21 mouse cellular contexts compared by ENCODE assay signal in genomic region chr10:117591766-117592165, GRCm38 (mm10). TPM values are rescaled to one million over a fixed set of nuclear protein-coding genes. Genes with fewer than 3 reads are reported as not detected.
DNase-seq lines count a peak whose midpoint lies in the region; ATAC-seq lines count a peak whose summit lies in the region.
"Had no signal": no experiment of that assay in that cellular context is flagged by ENCODE, and none has a peak within 500 bp of the region (broad histone marks: within the 10 kb centered on the region; RNA-seq: fewer than 3 reads in every experiment).

No protein-coding gene starts in this region.

- no peaks in the 10 kb centered on the region for H3K36me3 ChIP-seq in lung, embryonic 16.5 days (ENCODE audit: control insufficient read depth, insufficient read depth, low read length)
- H3K36me3 ChIP-seq in limb, embryonic 13.5 days = no peaks in the 10 kb centered on the region
- H3K36me3 ChIP-seq in liver, embryonic 11.5 days (ENCODE audit: control insufficient read depth, insufficient read depth, low read length) = no peaks in the 10 kb centered on the region
- H3K36me3 ChIP-seq: forebrain, embryonic 12.5 days had no signal

- H3K9me3 ChIP-seq in lung, embryonic 16.5 days (ENCODE audit: control insufficient read depth, low read length) = no peaks in the 10 kb centered on the region
- H3K9me3 ChIP-seq in limb, embryonic 13.5 days = no peaks in the 10 kb centered on the region
- no peaks in the 10 kb centered on the region for H3K9me3 ChIP-seq in liver, embryonic 11.5 days (ENCODE audit: control insufficient read depth, low read length)
- H3K9me3 ChIP-seq: forebrain, embryonic 12.5 days had no signal

- no peak overlapping the region for H3K4me3 ChIP-seq in lung, embryonic 16.5 days (ENCODE audit: low read length)
- no peak overlapping the region for H3K4me3 ChIP-seq in limb, embryonic 13.5 days
- H3K4me3 ChIP-seq in liver, embryonic 11.5 days (ENCODE audit: low read depth, low read length) = no peak overlapping the region
- H3K4me3 ChIP-seq: forebrain, embryonic 12.5 days; gastrocnemius, adult 2 months; megakaryocyte, embryonic 14.5 days had no signal

- H3K4me2 ChIP-seq in lung, embryonic 16.5 days (ENCODE audit: low read depth, low read length) = peak overlapping the region; percentile 34
- H3K4me2 ChIP-seq in limb, embryonic 13.5 days (replicated peaks) = peak overlapping the region; percentile 39
- no peak overlapping the region for H3K4me2 ChIP-seq in liver, embryonic 11.5 days
- H3K4me2 ChIP-seq: forebrain, embryonic 12.5 days; hindbrain, embryonic 14.5 days had no signal

- no peaks in the 10 kb centered on the region for H3K27me3 ChIP-seq in lung, embryonic 16.5 days (ENCODE audit: control insufficient read depth, insufficient read depth, low read depth, low read length)
- no peaks in the 10 kb centered on the region for H3K27me3 ChIP-seq in limb, embryonic 13.5 days
- no peaks in the 10 kb centered on the region for H3K27me3 ChIP-seq in liver, embryonic 11.5 days (replicated peaks; ENCODE audit: control insufficient read depth, insufficient read depth, low read length)
- H3K27me3 ChIP-seq: forebrain, embryonic 12.5 days had no signal

- ATAC-seq in lung, embryonic 16.5 days (ENCODE audit: low read depth) = peak; percentile 65
- ATAC-seq in limb, embryonic 13.5 days (ENCODE audit: low FRiP score, low read depth) = 0 out of 2 replicates have a peak, but pooled peaks have one; percentile 29
- ATAC-seq in liver, embryonic 11.5 days (replicated peaks; ENCODE audit: low FRiP score) = no peak
- ATAC-seq: inflammation-experienced regulatory T-cells, adult 6 months; liver, postnatal 0 days had no signal

- WGBS in lung, embryonic 16.5 days = 20% methylated on average over 9 of the region's 9 CpGs
- WGBS in limb, embryonic 13.5 days = 8% methylated on average over 9 of the region's 9 CpGs
- 64% methylated on average over 9 of the region's 9 CpGs for WGBS in liver, embryonic 11.5 days

- H3K27ac ChIP-seq in lung, embryonic 16.5 days (ENCODE audit: low read length) = no peak overlapping the region
- no peak overlapping the region for H3K27ac ChIP-seq in limb, embryonic 13.5 days
- no peak overlapping the region for H3K27ac ChIP-seq in liver, embryonic 11.5 days (ENCODE audit: low read depth, low read length)
- H3K27ac ChIP-seq: forebrain, embryonic 12.5 days; gastrocnemius, adult 2 months; hindbrain, embryonic 14.5 days had no signal

- peak; percentile 31 for DNase-seq in embryo, embryonic 11 days
- no peak for DNase-seq in embryo, embryonic 9.5 days (ENCODE audit: extremely low spot score)
- DNase-seq in lung, postnatal 14 days = no peak
- DNase-seq in B cell, adult 2 months = peak; percentile 51 to 55
- no peak for DNase-seq in liver, embryonic 11.5 days (ENCODE audit: low spot score)
- DNase-seq in right cerebral cortex, postnatal 36 days (ENCODE audit: low spot score in 2 of 2) = no peak
- DNase-seq: adrenal gland, postnatal 36 days; cerebellum, adult 9-10 months; gastrocnemius, adult 2 months; kidney, adult 2 months; kidney, postnatal 25 days; liver, postnatal 0 days; midbrain, embryonic 14.5 days; thymus, adult 2 months; thymus, postnatal 4 days had no signal

- peaks cover 9% of the 10 kb centered on the region for H3K4me1 ChIP-seq in lung, embryonic 16.5 days (replicated peaks; ENCODE audit: control insufficient read depth, insufficient read depth, low read length)
- peaks cover 29% of the 10 kb centered on the region for H3K4me1 ChIP-seq in limb, embryonic 13.5 days
- H3K4me1 ChIP-seq in liver, embryonic 11.5 days (replicated peaks; ENCODE audit: control insufficient read depth, insufficient read depth, low read length) = no peaks in the 10 kb centered on the region
- H3K4me1 ChIP-seq: forebrain, embryonic 12.5 days had no signal

- H3K9ac ChIP-seq in lung, embryonic 16.5 days (ENCODE audit: low read length) = no peak overlapping the region
- H3K9ac ChIP-seq in limb, embryonic 13.5 days = no peak overlapping the region
- no peak overlapping the region for H3K9ac ChIP-seq in liver, embryonic 11.5 days (ENCODE audit: low read depth, low read length)
- H3K9ac ChIP-seq: forebrain, embryonic 12.5 days; hindbrain, embryonic 14.5 days; liver, postnatal 0 days had no signal

RNA-seq across cellular contexts. Expression of gene Cpm, which starts 37.5 kb away (rescaled TPM):
- 83.7 and 86.9 TPM in 2 replicates for polyA plus RNA-seq in lung, embryonic 16.5 days (2015; fragmentation: Nextera tagmentation; extraction: Ambion mirVana)
- polyA plus RNA-seq in limb, embryonic 13.5 days (2015; fragmentation: Nextera tagmentation; extraction: Ambion mirVana) = 40.5 and 42.8 TPM in 2 replicates
- polyA plus RNA-seq in liver, embryonic 11.5 days (2014; fragmentation: Nextera tagmentation; extraction: Ambion mirVana) = 55.7 and 55.9 TPM in 2 replicates

Comparison
In these comparisons a context has a peak if more than half of its experiments do, and no peak if none do; other contexts are left out.
1. DNase-seq: peak in embryo, embryonic 11 days (single experiment) and B cell, adult 2 months (2 of 2); none in embryo, embryonic 9.5 days (single experiment), lung, postnatal 14 days (single experiment), liver, embryonic 11.5 days (single experiment) and right cerebral cortex, postnatal 36 days (0 of 2).